11 mouse cellular contexts compared by ENCODE assay signal in genomic region chr11:32218501-32219050, GRCm38 (mm10). TPM values are rescaled to one million over a fixed set of nuclear protein-coding genes. Genes with fewer than 3 reads are reported as not detected.
DNase-seq lines count a peak whose midpoint lies in the region; ATAC-seq lines count a peak whose summit lies in the region.
"Had no signal": no experiment of that assay in that cellular context is flagged by ENCODE, and none has a peak within 500 bp of the region (broad histone marks: within the 10 kb centered on the region; RNA-seq: fewer than 3 reads in every experiment).

No protein-coding gene starts in this region.

- WGBS in forebrain, embryonic 12.5 days, result 49% methylated on average over 6 of the region's 6 CpGs
- WGBS in forebrain, embryonic 16.5 days, result 51% methylated on average over 6 of the region's 6 CpGs
- WGBS in midbrain, embryonic 11.5 days, result 56% methylated on average over 6 of the region's 6 CpGs
- 51% methylated on average over 6 of the region's 6 CpGs for WGBS in midbrain, embryonic 15.5 days
- WGBS in hindbrain, embryonic 13.5 days, result 48% methylated on average over 6 of the region's 6 CpGs
- WGBS in stomach, embryonic 16.5 days, result 53% methylated on average over 6 of the region's 6 CpGs

- peak; percentile 82 for DNase-seq in midbrain, embryonic 11.5 days (ENCODE audit: low spot score, missing footprints)
- DNase-seq in layer of hippocampus, postnatal 25 days (ENCODE audit: extremely low spot score in 1 of 2, low spot score in 1 of 2), result no peak
- no peak for DNase-seq in layer of hippocampus, adult 9-10 months (ENCODE audit: low spot score)
- DNase-seq: kidney, postnatal 36 days; lung, postnatal 4 days; right cerebral cortex, postnatal 25 days had no signal

- H3K9ac ChIP-seq in forebrain, embryonic 12.5 days, result peak overlapping the region; percentile 25; the same call in 1 of the 2 replicates
- H3K9ac ChIP-seq in forebrain, embryonic 16.5 days (replicated peaks; ENCODE audit: low read depth, low read length), result no peak overlapping the region
- H3K9ac ChIP-seq in midbrain, embryonic 11.5 days (ENCODE audit: low read length), result peak overlapping the region; percentile 20; the same call in 1 of the 2 replicates
- no peak overlapping the region for H3K9ac ChIP-seq in midbrain, embryonic 15.5 days
- H3K9ac ChIP-seq in hindbrain, embryonic 13.5 days, result peak overlapping the region; percentile 39; the same call in 1 of the 2 replicates
- H3K9ac ChIP-seq in stomach, embryonic 16.5 days (ENCODE audit: low read length), result peak overlapping the region; percentile 47; the same call in 1 of the 2 replicates

- H3K4me2 ChIP-seq in forebrain, embryonic 12.5 days, result no peak overlapping the region
- H3K4me2 ChIP-seq in forebrain, embryonic 16.5 days (ENCODE audit: low read length), result no peak overlapping the region
- no peak overlapping the region for H3K4me2 ChIP-seq in midbrain, embryonic 11.5 days
- H3K4me2 ChIP-seq in midbrain, embryonic 15.5 days, result no peak overlapping the region
- no peak overlapping the region; the same call in 1 of the 2 replicates for H3K4me2 ChIP-seq in hindbrain, embryonic 13.5 days
- peak overlapping the region; percentile 24; the same call in 1 of the 2 replicates for H3K4me2 ChIP-seq in stomach, embryonic 16.5 days (ENCODE audit: low read depth, low read length)

- H3K4me1 ChIP-seq in forebrain, embryonic 12.5 days, result peaks cover 32% of the 10 kb centered on the region
- peaks cover 22% of the 10 kb centered on the region for H3K4me1 ChIP-seq in forebrain, embryonic 16.5 days (replicated peaks; ENCODE audit: control insufficient read depth, insufficient read depth, low read length)
- H3K4me1 ChIP-seq in midbrain, embryonic 11.5 days (ENCODE audit: control insufficient read depth, insufficient read depth, low read length), result peaks cover 22% of the 10 kb centered on the region
- peaks cover 25% of the 10 kb centered on the region for H3K4me1 ChIP-seq in midbrain, embryonic 15.5 days
- H3K4me1 ChIP-seq in hindbrain, embryonic 13.5 days (replicated peaks), result peaks cover 45% of the 10 kb centered on the region
- peaks cover 40% of the 10 kb centered on the region for H3K4me1 ChIP-seq in stomach, embryonic 16.5 days (ENCODE audit: control insufficient read depth, insufficient read depth, low read length)

- H3K27me3 ChIP-seq in forebrain, embryonic 12.5 days, result peaks cover 37% of the 10 kb centered on the region
- H3K27me3 ChIP-seq in forebrain, embryonic 16.5 days (replicated peaks; ENCODE audit: control insufficient read depth, insufficient read depth, low read length), result peaks cover 13% of the 10 kb centered on the region
- peaks cover 17% of the 10 kb centered on the region for H3K27me3 ChIP-seq in midbrain, embryonic 11.5 days (ENCODE audit: control insufficient read depth, insufficient read depth, low read length)
- H3K27me3 ChIP-seq in midbrain, embryonic 15.5 days (replicated peaks), result peaks cover 32% of the 10 kb centered on the region
- peaks cover 32% of the 10 kb centered on the region for H3K27me3 ChIP-seq in hindbrain, embryonic 13.5 days
- H3K27me3 ChIP-seq in stomach, embryonic 16.5 days (ENCODE audit: control insufficient read depth, insufficient read depth, low read length), result no peaks in the 10 kb centered on the region

- H3K36me3 ChIP-seq in forebrain, embryonic 12.5 days (replicated peaks), result peaks cover 13% of the 10 kb centered on the region; the same call in 1 of the 2 replicates
- no peaks in the 10 kb centered on the region for H3K36me3 ChIP-seq in forebrain, embryonic 16.5 days (ENCODE audit: control insufficient read depth, insufficient read depth)
- no peaks in the 10 kb centered on the region for H3K36me3 ChIP-seq in midbrain, embryonic 11.5 days (ENCODE audit: control insufficient read depth, insufficient read depth, low read length)
- H3K36me3 ChIP-seq in midbrain, embryonic 15.5 days (replicated peaks), result no peaks in the 10 kb centered on the region
- peaks cover 5% of the 10 kb centered on the region; the same call in 1 of the 2 replicates for H3K36me3 ChIP-seq in hindbrain, embryonic 13.5 days
- peaks cover 12% of the 10 kb centered on the region for H3K36me3 ChIP-seq in stomach, embryonic 16.5 days (ENCODE audit: control insufficient read depth, insufficient read depth, low read length)

- no peak overlapping the region for H3K4me3 ChIP-seq in forebrain, embryonic 12.5 days (replicated peaks)
- no peak overlapping the region for H3K4me3 ChIP-seq in forebrain, embryonic 16.5 days (replicated peaks; ENCODE audit: low read length)
- H3K4me3 ChIP-seq in midbrain, embryonic 11.5 days (ENCODE audit: low read depth, low read length), result no peak overlapping the region
- no peak overlapping the region for H3K4me3 ChIP-seq in midbrain, embryonic 15.5 days
- no peak overlapping the region for H3K4me3 ChIP-seq in hindbrain, embryonic 13.5 days
- no peak overlapping the region for H3K4me3 ChIP-seq in stomach, embryonic 16.5 days (replicated peaks; ENCODE audit: low read length)

- ATAC-seq in forebrain, embryonic 12.5 days (ENCODE audit: low FRiP score), result no peak
- ATAC-seq in forebrain, embryonic 16.5 days, result no peak
- no peak for ATAC-seq in midbrain, embryonic 11.5 days (ENCODE audit: low FRiP score)
- ATAC-seq in midbrain, embryonic 15.5 days (replicated peaks), result no peak
- ATAC-seq in hindbrain, embryonic 13.5 days (ENCODE audit: low FRiP score), result no peak
- no peak for ATAC-seq in stomach, embryonic 16.5 days (ENCODE audit: insufficient read depth, low FRiP score)

- no peak overlapping the region for H3K27ac ChIP-seq in forebrain, embryonic 12.5 days
- no peak overlapping the region for H3K27ac ChIP-seq in forebrain, embryonic 16.5 days (ENCODE audit: low read length)
- H3K27ac ChIP-seq in midbrain, embryonic 11.5 days (ENCODE audit: low read depth, low read length), result no peak overlapping the region
- H3K27ac ChIP-seq in midbrain, embryonic 15.5 days, result no peak overlapping the region
- H3K27ac ChIP-seq in hindbrain, embryonic 13.5 days, result peak overlapping the region; percentile 44; the same call in 1 of the 2 replicates
- H3K27ac ChIP-seq in stomach, embryonic 16.5 days (ENCODE audit: low read length), result peak overlapping the region; percentile 38; the same call in 1 of the 2 replicates

- no peaks in the 10 kb centered on the region for H3K9me3 ChIP-seq in forebrain, embryonic 12.5 days
- H3K9me3 ChIP-seq in forebrain, embryonic 16.5 days (ENCODE audit: control insufficient read depth, low read length), result no peaks in the 10 kb centered on the region
- no peaks in the 10 kb centered on the region for H3K9me3 ChIP-seq in midbrain, embryonic 11.5 days (ENCODE audit: control insufficient read depth, low read length)
- H3K9me3 ChIP-seq in midbrain, embryonic 15.5 days, result no peaks in the 10 kb centered on the region
- no peaks in the 10 kb centered on the region for H3K9me3 ChIP-seq in hindbrain, embryonic 13.5 days
- H3K9me3 ChIP-seq in stomach, embryonic 16.5 days (replicated peaks; ENCODE audit: control insufficient read depth, low read length), result no peaks in the 10 kb centered on the region

RNA-seq across cellular contexts. Expression of gene Rhbdf1, which starts 3.5 kb away (rescaled TPM):
- 18.3 and 19.1 TPM in 2 replicates for polyA plus RNA-seq in forebrain, embryonic 12.5 days (2016; fragmentation: Nextera tagmentation; extraction: Ambion mirVana)
- polyA plus RNA-seq in forebrain, embryonic 16.5 days (2015; fragmentation: Nextera tagmentation; extraction: Ambion mirVana), result 21.1 and 23.3 TPM in 2 replicates
- polyA plus RNA-seq in midbrain, embryonic 11.5 days (2014; fragmentation: Nextera tagmentation; extraction: Ambion mirVana), result 13.2 and 14.1 TPM in 2 replicates
- polyA plus RNA-seq in midbrain, embryonic 15.5 days (2015; fragmentation: Nextera tagmentation; extraction: Ambion mirVana), result 21.3 and 23.8 TPM in 2 replicates
- 21.0 and 24.1 TPM in 2 replicates for polyA plus RNA-seq in hindbrain, embryonic 13.5 days (2015; fragmentation: Nextera tagmentation; extraction: Ambion mirVana)
- 57.4 and 67.7 TPM in 2 replicates for polyA plus RNA-seq in stomach, embryonic 16.5 days (2015; fragmentation: Nextera tagmentation; extraction: Ambion mirVana)
- total RNA-seq in layer of hippocampus, postnatal 25 days (2021), result 10 to 100 TPM; 14.0 to 18.3 TPM

RNA-seq across cellular contexts. Expression of gene Mpg, which starts 7.7 kb away (rescaled TPM):
- 25.0 and 29.3 TPM in 2 replicates for polyA plus RNA-seq in forebrain, embryonic 12.5 days (2016; fragmentation: Nextera tagmentation; extraction: Ambion mirVana)
- 36.7 and 38.1 TPM in 2 replicates for polyA plus RNA-seq in forebrain, embryonic 16.5 days (2015; fragmentation: Nextera tagmentation; extraction: Ambion mirVana)
- 24.8 and 27.2 TPM in 2 replicates for polyA plus RNA-seq in midbrain, embryonic 11.5 days (2014; fragmentation: Nextera tagmentation; extraction: Ambion mirVana)
- 41.2 and 44.1 TPM in 2 replicates for polyA plus RNA-seq in midbrain, embryonic 15.5 days (2015; fragmentation: Nextera tagmentation; extraction: Ambion mirVana)
- polyA plus RNA-seq in hindbrain, embryonic 13.5 days (2015; fragmentation: Nextera tagmentation; extraction: Ambion mirVana), result 35.6 and 38.7 TPM in 2 replicates
- 32.6 and 33.8 TPM in 2 replicates for polyA plus RNA-seq in stomach, embryonic 16.5 days (2015; fragmentation: Nextera tagmentation; extraction: Ambion mirVana)
- 10 to 100 TPM; 18.1 to 19.9 TPM for total RNA-seq in layer of hippocampus, postnatal 25 days (2021)

RNA-seq across cellular contexts. Expression of gene Snrnp25, which starts 13.4 kb away (rescaled TPM):
- 61.4 and 62.7 TPM in 2 replicates for polyA plus RNA-seq in forebrain, embryonic 12.5 days (2016; fragmentation: Nextera tagmentation; extraction: Ambion mirVana)
- polyA plus RNA-seq in forebrain, embryonic 16.5 days (2015; fragmentation: Nextera tagmentation; extraction: Ambion mirVana), result 45.0 and 45.6 TPM in 2 replicates
- 77.0 and 87.0 TPM in 2 replicates for polyA plus RNA-seq in midbrain, embryonic 11.5 days (2014; fragmentation: Nextera tagmentation; extraction: Ambion mirVana)
- polyA plus RNA-seq in midbrain, embryonic 15.5 days (2015; fragmentation: Nextera tagmentation; extraction: Ambion mirVana), result 40.4 and 48.3 TPM in 2 replicates
- 43.7 and 46.9 TPM in 2 replicates for polyA plus RNA-seq in hindbrain, embryonic 13.5 days (2015; fragmentation: Nextera tagmentation; extraction: Ambion mirVana)
- 44.9 and 47.5 TPM in 2 replicates for polyA plus RNA-seq in stomach, embryonic 16.5 days (2015; fragmentation: Nextera tagmentation; extraction: Ambion mirVana)
- total RNA-seq in layer of hippocampus, postnatal 25 days (2021), result 10 to 100 TPM; 21.2 to 26.9 TPM

RNA-seq across cellular contexts. Expression of gene Il9r, which starts 18.5 kb away (rescaled TPM):
- not detected in 2 replicates for polyA plus RNA-seq in forebrain, embryonic 12.5 days (2016; fragmentation: Nextera tagmentation; extraction: Ambion mirVana)
- not detected in 2 replicates for polyA plus RNA-seq in forebrain, embryonic 16.5 days (2015; fragmentation: Nextera tagmentation; extraction: Ambion mirVana)
- not detected in 2 replicates for polyA plus RNA-seq in midbrain, embryonic 11.5 days (2014; fragmentation: Nextera tagmentation; extraction: Ambion mirVana)
- polyA plus RNA-seq in midbrain, embryonic 15.5 days (2015; fragmentation: Nextera tagmentation; extraction: Ambion mirVana), result not detected in 2 replicates
- polyA plus RNA-seq in hindbrain, embryonic 13.5 days (2015; fragmentation: Nextera tagmentation; extraction: Ambion mirVana), result not detected in 2 replicates
- 0.07 and 0.09 TPM in 2 replicates for polyA plus RNA-seq in stomach, embryonic 16.5 days (2015; fragmentation: Nextera tagmentation; extraction: Ambion mirVana)
- total RNA-seq in layer of hippocampus, postnatal 25 days (2021), result not detected

RNA-seq across cellular contexts. Expression of gene Nprl3, which starts 48.9 kb away (rescaled TPM):
- polyA plus RNA-seq in forebrain, embryonic 12.5 days (2016; fragmentation: Nextera tagmentation; extraction: Ambion mirVana), result 50.2 and 50.9 TPM in 2 replicates
- 52.2 and 56.7 TPM in 2 replicates for polyA plus RNA-seq in forebrain, embryonic 16.5 days (2015; fragmentation: Nextera tagmentation; extraction: Ambion mirVana)
- polyA plus RNA-seq in midbrain, embryonic 11.5 days (2014; fragmentation: Nextera tagmentation; extraction: Ambion mirVana), result 28.3 and 34.0 TPM in 2 replicates
- polyA plus RNA-seq in midbrain, embryonic 15.5 days (2015; fragmentation: Nextera tagmentation; extraction: Ambion mirVana), result 46.4 and 48.4 TPM in 2 replicates
- polyA plus RNA-seq in hindbrain, embryonic 13.5 days (2015; fragmentation: Nextera tagmentation; extraction: Ambion mirVana), result 43.5 and 51.8 TPM in 2 replicates
- polyA plus RNA-seq in stomach, embryonic 16.5 days (2015; fragmentation: Nextera tagmentation; extraction: Ambion mirVana), result 36.8 and 37.6 TPM in 2 replicates
- total RNA-seq in layer of hippocampus, postnatal 25 days (2021), result 10 to 100 TPM; 49.1 to 67.0 TPM

Comparison
In these comparisons a context has a peak if more than half of its experiments do, and no peak if none do; other contexts are left out.
1. H3K9ac ChIP-seq: peak in forebrain, embryonic 12.5 days (single experiment), midbrain, embryonic 11.5 days (single experiment), hindbrain, embryonic 13.5 days (single experiment) and stomach, embryonic 16.5 days (single experiment); none in forebrain, embryonic 16.5 days (single experiment) and midbrain, embryonic 15.5 days (single experiment).
2. H3K27ac ChIP-seq: peak in hindbrain, embryonic 13.5 days (single experiment) and stomach, embryonic 16.5 days (single experiment); none in forebrain, embryonic 12.5 days (single experiment), forebrain, embryonic 16.5 days (single experiment), midbrain, embryonic 11.5 days (single experiment) and midbrain, embryonic 15.5 days (single experiment).